Mouse (Mus musculus): ENCODE results near the gene Fstl4. TPM values are rescaled to one million over a fixed set of nuclear protein-coding genes. Genes with fewer than 3 reads are reported as not detected.

Fstl4 gene
- polyA plus RNA-seq, 1 experiment from 2014 or later = 0.49 TPM

DNA sequence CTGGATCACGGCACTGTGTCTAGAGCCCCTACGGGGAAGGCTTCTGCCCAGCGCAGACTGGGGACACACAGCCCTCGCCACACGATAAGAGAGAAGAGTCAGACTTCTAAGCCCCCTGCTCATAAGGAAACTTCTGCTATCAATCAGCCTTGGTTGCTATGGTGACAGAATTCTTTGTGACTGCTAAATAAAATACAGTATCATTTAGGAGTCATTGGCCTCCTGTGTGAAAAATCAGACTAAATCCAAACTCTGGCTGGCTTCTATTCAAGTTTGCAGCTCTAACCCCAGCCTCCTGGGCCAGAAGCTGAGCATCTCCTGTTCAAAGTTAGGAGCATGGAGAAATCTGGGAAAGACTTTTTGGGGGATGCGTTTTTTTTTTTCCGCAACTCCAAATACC, 238.9 kb downstream of the Fstl4 start:
- Histone ChIP-seq H3K4me3 (ENCODE audit: low read depth, low read length) (no peak overlapping the region), H3K4me2 (ENCODE audit: low read depth, severe bottlenecking) (no peak overlapping the region), H3K27ac (replicated peaks; ENCODE audit: low read depth, low read length) (no peak overlapping the region), H3K9ac (ENCODE audit: low read length) (no peak overlapping the region), H3K9me3 (ENCODE audit: control insufficient read depth, low read length) (no peaks in the 10 kb centered on the region; the same call in 1 of the 2 replicates), H3K36me3 (ENCODE audit: control insufficient read depth, insufficient read depth, low read length) (no peaks in the 10 kb centered on the region), H3K4me1 (ENCODE audit: control insufficient read depth, insufficient read depth, low read length) (no peaks in the 10 kb centered on the region), H3K27me3 (ENCODE audit: control insufficient read depth, insufficient read depth, low read length) (no peaks in the 10 kb centered on the region)
- ATAC-seq (ENCODE audit: insufficient number of reproducible peaks, low FRiP score, low TSS enrichment, low read depth) = no peak
- DNase-seq (ENCODE audit: low spot score) = no peak
- 86% methylated on average over 7 of the region's 7 CpGs for WGBS

DNA sequence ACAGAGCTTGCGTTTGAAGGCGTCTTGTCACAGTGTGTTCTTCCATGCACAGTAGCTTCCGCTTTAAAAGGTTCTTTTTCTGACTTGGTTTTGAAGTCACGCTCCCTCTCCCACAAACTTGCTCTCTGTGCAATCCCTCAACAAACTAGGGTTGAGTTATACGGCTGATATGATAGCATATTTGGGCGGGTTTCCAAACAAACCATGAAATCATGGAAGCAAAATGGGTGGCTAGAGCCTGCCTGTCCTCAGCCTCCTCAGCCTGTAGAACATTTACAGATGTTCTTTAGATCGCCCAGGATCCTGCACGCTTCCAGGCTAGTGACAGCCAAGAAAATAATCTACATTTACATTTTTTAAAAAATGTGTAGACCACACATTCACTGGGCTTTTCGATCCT, 239.4 kb downstream of the Fstl4 start:
- 90% methylated on average over 9 of the region's 9 CpGs for WGBS
- Histone ChIP-seq H3K4me1 (ENCODE audit: control insufficient read depth, insufficient read depth, low read length) (no peaks in the 10 kb centered on the region), H3K27me3 (ENCODE audit: control insufficient read depth, insufficient read depth, low read length) (no peaks in the 10 kb centered on the region), H3K27ac (replicated peaks; ENCODE audit: low read depth, low read length) (no peak overlapping the region), H3K9me3 (ENCODE audit: control insufficient read depth, low read length) (no peaks in the 10 kb centered on the region), H3K4me2 (ENCODE audit: low read depth, severe bottlenecking) (no peak overlapping the region), H3K9ac (ENCODE audit: low read length) (no peak overlapping the region), H3K36me3 (ENCODE audit: control insufficient read depth, insufficient read depth, low read length) (no peaks in the 10 kb centered on the region), H3K4me3 (ENCODE audit: low read depth, low read length) (no peak overlapping the region)
- no peak for DNase-seq (ENCODE audit: low spot score)
- no peak for ATAC-seq (ENCODE audit: insufficient number of reproducible peaks, low FRiP score, low TSS enrichment, low read depth)

DNA sequence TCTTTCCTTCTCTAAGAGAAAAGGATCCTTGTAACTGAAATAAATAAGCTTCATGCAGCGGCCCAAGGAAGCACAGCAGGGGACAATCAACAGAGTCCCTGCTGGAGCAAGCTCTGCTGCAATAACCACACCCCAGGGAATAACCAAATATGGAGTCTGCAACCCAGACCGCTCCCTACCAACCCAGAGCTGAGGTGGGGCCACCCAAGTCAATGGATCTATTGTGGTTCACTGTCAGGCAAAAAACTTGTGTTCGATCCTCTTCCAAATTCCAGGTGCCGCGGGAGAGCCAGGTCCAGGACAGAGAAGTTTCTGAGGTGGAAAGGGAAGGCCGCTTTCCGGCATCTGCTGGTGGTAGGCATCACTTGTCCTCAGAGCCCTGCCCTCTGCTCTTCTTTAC, 245.2 kb downstream of the Fstl4 start:
- Histone ChIP-seq H3K9me3 (ENCODE audit: control insufficient read depth, low read length) (no peaks in the 10 kb centered on the region), H3K27me3 (ENCODE audit: control insufficient read depth, insufficient read depth, low read length) (no peaks in the 10 kb centered on the region), H3K4me1 (ENCODE audit: control insufficient read depth, insufficient read depth, low read length) (no peaks in the 10 kb centered on the region), H3K27ac (replicated peaks; ENCODE audit: low read depth, low read length) (no peak overlapping the region), H3K4me2 (ENCODE audit: low read depth, severe bottlenecking) (no peak overlapping the region), H3K4me3 (ENCODE audit: low read depth, low read length) (no peak overlapping the region), H3K9ac (ENCODE audit: low read length) (no peak overlapping the region), H3K36me3 (ENCODE audit: control insufficient read depth, insufficient read depth, low read length) (no peaks in the 10 kb centered on the region)
- ATAC-seq (ENCODE audit: insufficient number of reproducible peaks, low FRiP score, low TSS enrichment, low read depth) = no peak
- DNase-seq (ENCODE audit: low spot score) = no peak
- WGBS = 75% methylated on average over 7 of the region's 7 CpGs

DNA sequence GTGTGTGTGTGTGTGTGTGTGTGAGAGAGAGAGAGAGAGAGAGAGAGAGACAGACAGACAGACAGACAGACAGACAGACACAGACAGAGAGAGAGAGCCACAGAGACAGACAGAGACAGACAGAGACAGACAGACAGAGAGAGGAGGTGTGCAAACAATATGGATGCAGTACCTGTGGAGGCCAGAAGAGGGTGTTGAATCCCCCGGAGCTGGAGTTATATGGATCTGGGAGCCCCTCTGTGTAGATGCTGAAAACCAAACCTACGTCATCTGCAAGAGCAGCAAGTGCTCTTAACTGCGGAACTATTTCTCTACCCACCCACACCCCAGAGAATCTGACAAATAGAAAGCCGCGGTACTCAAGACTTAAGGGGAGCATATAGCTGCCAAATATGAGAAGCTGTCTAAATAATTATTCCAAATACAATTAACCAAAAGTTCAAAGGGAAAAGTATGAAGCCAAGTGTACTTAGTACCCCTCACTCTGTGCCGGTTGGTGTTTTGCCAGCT, 247.6 kb downstream of the Fstl4 start:
- Histone ChIP-seq H3K27me3 (ENCODE audit: control insufficient read depth, insufficient read depth, low read length) (no peaks in the 10 kb centered on the region), H3K9ac (ENCODE audit: low read length) (no peak overlapping the region), H3K4me3 (ENCODE audit: low read depth, low read length) (no peak overlapping the region), H3K9me3 (ENCODE audit: control insufficient read depth, low read length) (no peaks in the 10 kb centered on the region), H3K36me3 (ENCODE audit: control insufficient read depth, insufficient read depth, low read length) (no peaks in the 10 kb centered on the region), H3K27ac (replicated peaks; ENCODE audit: low read depth, low read length) (no peak overlapping the region), H3K4me2 (ENCODE audit: low read depth, severe bottlenecking) (no peak overlapping the region), H3K4me1 (ENCODE audit: control insufficient read depth, insufficient read depth, low read length) (no peaks in the 10 kb centered on the region)
- ATAC-seq (ENCODE audit: insufficient number of reproducible peaks, low FRiP score, low TSS enrichment, low read depth) (no peak), DNase-seq (ENCODE audit: low spot score) (no peak)
- WGBS = 79% methylated on average over 6 of the region's 6 CpGs

DNA sequence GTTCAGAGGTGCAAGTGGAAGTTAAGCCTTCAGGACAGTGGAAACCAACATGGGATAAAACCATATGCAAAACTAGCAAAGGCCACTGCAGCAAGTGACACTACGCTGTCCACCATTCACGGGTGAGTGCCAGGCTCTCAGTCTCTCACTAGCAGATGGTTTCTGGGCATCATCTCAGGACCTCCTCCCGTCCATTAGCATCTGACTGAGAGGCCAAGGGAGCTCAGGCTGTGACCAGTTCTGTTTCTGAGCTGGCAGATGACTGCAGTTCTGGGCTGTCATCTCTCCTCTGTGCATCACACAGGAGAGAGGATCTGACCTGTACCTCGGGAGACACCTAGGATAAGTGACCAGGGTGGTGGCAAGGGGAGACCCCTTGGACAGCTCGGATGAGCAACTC, 249.5 kb downstream of the Fstl4 start:
- Histone ChIP-seq H3K4me2 (ENCODE audit: low read depth, severe bottlenecking) (no peak overlapping the region), H3K36me3 (ENCODE audit: control insufficient read depth, insufficient read depth, low read length) (no peaks in the 10 kb centered on the region), H3K4me1 (ENCODE audit: control insufficient read depth, insufficient read depth, low read length) (no peaks in the 10 kb centered on the region), H3K4me3 (ENCODE audit: low read depth, low read length) (no peak overlapping the region), H3K9me3 (ENCODE audit: control insufficient read depth, low read length) (no peaks in the 10 kb centered on the region), H3K27me3 (ENCODE audit: control insufficient read depth, insufficient read depth, low read length) (no peaks in the 10 kb centered on the region), H3K27ac (replicated peaks; ENCODE audit: low read depth, low read length) (no peak overlapping the region), H3K9ac (ENCODE audit: low read length) (no peak overlapping the region)
- ATAC-seq (ENCODE audit: insufficient number of reproducible peaks, low FRiP score, low TSS enrichment, low read depth) (no peak), DNase-seq (ENCODE audit: low spot score) (no peak)
- WGBS = 70% methylated on average over 5 of the region's 5 CpGs

DNA sequence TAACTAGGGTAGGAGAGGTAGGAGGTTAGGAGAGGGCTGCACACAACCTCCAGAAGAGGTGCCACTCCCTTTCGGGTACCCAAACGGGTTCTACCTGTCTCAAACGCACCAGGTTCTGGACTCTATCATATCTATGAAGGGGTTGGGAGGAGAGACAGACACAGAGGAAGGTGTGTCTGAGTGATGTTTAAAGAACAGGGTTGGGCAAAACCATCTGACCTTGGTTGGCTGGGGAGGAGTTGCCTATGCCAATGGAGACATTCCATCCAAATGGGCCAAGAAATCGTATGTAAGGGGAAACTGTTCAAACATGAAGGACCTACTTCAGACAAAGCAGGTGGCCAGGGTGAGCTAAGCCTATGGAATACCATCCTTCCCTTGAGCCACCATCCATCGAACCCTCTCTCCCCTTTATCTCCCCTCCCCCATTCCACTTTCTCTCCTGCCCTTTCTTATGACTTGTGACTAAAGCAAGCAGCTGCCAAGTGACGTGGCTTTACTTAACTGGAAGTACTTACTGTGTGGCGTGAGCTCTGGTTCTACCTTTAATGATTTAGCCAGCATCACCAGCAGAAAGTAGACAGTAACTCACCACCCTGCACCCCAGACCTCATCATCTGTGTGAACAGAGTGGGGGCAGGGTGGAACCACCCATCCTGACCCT, 252.1 kb downstream of the Fstl4 start:
- no peak overlapping the region for H3K4me2 ChIP-seq (ENCODE audit: low read depth, severe bottlenecking)
- no peak overlapping the region for H3K4me3 ChIP-seq (ENCODE audit: low read depth, low read length)
- 82% methylated on average over 7 of the region's 7 CpGs for WGBS
- no peaks in the 10 kb centered on the region for H3K36me3 ChIP-seq (ENCODE audit: control insufficient read depth, insufficient read depth, low read length)
- ATAC-seq (ENCODE audit: insufficient number of reproducible peaks, low FRiP score, low TSS enrichment, low read depth) = no peak
- no peak overlapping the region for H3K27ac ChIP-seq (replicated peaks; ENCODE audit: low read depth, low read length)
- H3K4me1 ChIP-seq (ENCODE audit: control insufficient read depth, insufficient read depth, low read length) = no peaks in the 10 kb centered on the region
- no peaks in the 10 kb centered on the region for H3K9me3 ChIP-seq (ENCODE audit: control insufficient read depth, low read length)
- H3K27me3 ChIP-seq (ENCODE audit: control insufficient read depth, insufficient read depth, low read length) = no peaks in the 10 kb centered on the region
- DNase-seq (ENCODE audit: low spot score) = no peak
- no peak overlapping the region for H3K9ac ChIP-seq (ENCODE audit: low read length)

DNA sequence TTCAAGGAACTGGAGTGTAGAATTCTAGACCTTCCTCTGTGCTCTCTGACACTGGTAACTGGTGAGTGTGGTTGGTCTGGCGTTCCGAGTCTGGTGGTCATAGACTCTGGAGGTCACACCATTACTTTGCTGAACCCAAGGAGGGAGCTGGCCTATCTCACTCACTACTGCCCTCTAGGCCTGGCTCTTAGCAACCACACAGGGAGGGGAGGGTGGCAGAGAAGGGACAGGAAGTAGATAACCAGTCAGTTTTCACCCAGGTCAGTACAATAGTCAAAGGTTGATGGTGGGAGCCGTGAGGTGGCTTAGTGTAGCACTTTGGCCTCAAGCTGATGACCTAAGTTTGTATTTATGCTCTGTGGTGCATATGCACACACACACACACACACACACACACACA, 255.1 kb downstream of the Fstl4 start:
- no peak overlapping the region for H3K4me2 ChIP-seq (ENCODE audit: low read depth, severe bottlenecking)
- no peak overlapping the region for H3K27ac ChIP-seq (replicated peaks; ENCODE audit: low read depth, low read length)
- DNase-seq (ENCODE audit: low spot score) (no peak), ATAC-seq (ENCODE audit: insufficient number of reproducible peaks, low FRiP score, low TSS enrichment, low read depth) (no peak)
- no peak overlapping the region for H3K9ac ChIP-seq (ENCODE audit: low read length)
- H3K9me3 ChIP-seq (ENCODE audit: control insufficient read depth, low read length) = no peaks in the 10 kb centered on the region
- 86% methylated on average over 3 of the region's 3 CpGs for WGBS
- no peaks in the 10 kb centered on the region for H3K36me3 ChIP-seq (ENCODE audit: control insufficient read depth, insufficient read depth, low read length)
- H3K4me1 ChIP-seq (ENCODE audit: control insufficient read depth, insufficient read depth, low read length) = no peaks in the 10 kb centered on the region
- H3K4me3 ChIP-seq (ENCODE audit: low read depth, low read length) = no peak overlapping the region
- H3K27me3 ChIP-seq (ENCODE audit: control insufficient read depth, insufficient read depth, low read length) = no peaks in the 10 kb centered on the region

DNA sequence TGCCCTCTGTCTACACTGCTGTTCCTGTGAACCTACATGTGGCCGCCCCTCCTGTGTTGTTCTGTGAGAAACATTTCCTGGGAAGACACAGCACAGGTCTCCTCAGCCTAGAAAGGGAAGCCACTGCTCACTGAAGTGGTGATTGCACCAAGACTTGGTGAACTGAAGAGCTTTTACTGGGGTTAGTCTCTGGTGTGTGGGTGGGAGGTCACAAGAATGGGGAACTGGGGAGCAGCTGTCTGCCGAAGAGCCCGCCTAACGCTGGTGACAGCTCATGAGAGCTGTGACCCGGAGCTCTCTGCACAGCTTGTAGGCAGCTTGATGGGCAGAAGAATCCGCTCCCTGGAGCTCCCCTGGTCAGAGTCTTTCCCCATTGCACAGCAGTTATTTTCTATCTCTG, 260.0 kb downstream of the Fstl4 start:
- Histone ChIP-seq H3K9me3 (ENCODE audit: control insufficient read depth, low read length) (no peaks in the 10 kb centered on the region), H3K4me1 (ENCODE audit: control insufficient read depth, insufficient read depth, low read length) (no peaks in the 10 kb centered on the region), H3K36me3 (ENCODE audit: control insufficient read depth, insufficient read depth, low read length) (no peaks in the 10 kb centered on the region), H3K27me3 (ENCODE audit: control insufficient read depth, insufficient read depth, low read length) (no peaks in the 10 kb centered on the region), H3K9ac (ENCODE audit: low read length) (no peak overlapping the region), H3K4me3 (ENCODE audit: low read depth, low read length) (no peak overlapping the region), H3K27ac (replicated peaks; ENCODE audit: low read depth, low read length) (no peak overlapping the region), H3K4me2 (ENCODE audit: low read depth, severe bottlenecking) (no peak overlapping the region)
- DNase-seq (ENCODE audit: low spot score) = no peak
- ATAC-seq (ENCODE audit: insufficient number of reproducible peaks, low FRiP score, low TSS enrichment, low read depth) = no peak
- WGBS = 85% methylated on average over 6 of the region's 6 CpGs

DNA sequence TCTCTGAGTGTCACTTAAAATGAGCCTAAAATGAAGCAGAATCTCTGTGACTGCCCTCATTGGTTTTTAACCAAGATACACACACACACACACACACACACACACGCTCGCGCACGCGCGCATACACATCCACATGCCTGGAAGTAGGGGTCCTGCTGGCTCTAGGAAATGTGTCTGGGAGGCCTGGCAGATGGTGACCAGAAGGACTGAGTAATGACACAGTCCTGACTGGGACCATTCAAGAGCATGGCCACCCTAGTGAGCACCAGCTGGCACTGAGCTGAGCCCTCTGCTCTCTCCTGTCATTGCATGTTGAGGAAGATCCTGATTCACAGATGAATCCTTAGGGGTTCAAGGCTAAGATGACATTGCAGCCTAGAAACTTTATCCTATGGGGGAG, 261.3 kb downstream of the Fstl4 start:
- Histone ChIP-seq H3K27me3 (ENCODE audit: control insufficient read depth, insufficient read depth, low read length) (no peaks in the 10 kb centered on the region), H3K4me3 (ENCODE audit: low read depth, low read length) (no peak overlapping the region), H3K36me3 (ENCODE audit: control insufficient read depth, insufficient read depth, low read length) (no peaks in the 10 kb centered on the region), H3K4me2 (ENCODE audit: low read depth, severe bottlenecking) (no peak overlapping the region), H3K27ac (replicated peaks; ENCODE audit: low read depth, low read length) (no peak overlapping the region), H3K4me1 (ENCODE audit: control insufficient read depth, insufficient read depth, low read length) (no peaks in the 10 kb centered on the region), H3K9ac (ENCODE audit: low read length) (no peak overlapping the region), H3K9me3 (ENCODE audit: control insufficient read depth, low read length) (no peaks in the 10 kb centered on the region)
- WGBS = 96% methylated on average over 6 of the region's 6 CpGs
- no peak for ATAC-seq (ENCODE audit: insufficient number of reproducible peaks, low FRiP score, low TSS enrichment, low read depth)
- DNase-seq (ENCODE audit: low spot score) = no peak

Data from limb, embryonic 11.5 days (tissue).